ENCODE assay signal across 20 mouse cellular contexts in genomic region chr6:113062253-113062652, GRCm38 (mm10). TPM values are rescaled to one million over a fixed set of nuclear protein-coding genes. Genes with fewer than 3 reads are reported as not detected.
DNase-seq lines count a peak whose midpoint lies in the region; ATAC-seq and TF ChIP-seq lines count a peak whose summit lies in the region.
"Had no signal": no experiment of that assay in that cellular context is flagged by ENCODE, and none has a peak within 500 bp of the region (broad histone marks: within the 10 kb centered on the region; RNA-seq: fewer than 3 reads in every experiment).

No protein-coding gene starts in this region.

- DNase-seq in adrenal gland, postnatal 14 days: peak; percentile 48
- no peak for DNase-seq in adrenal gland, postnatal 4 days (ENCODE audit: low spot score in 2 of 2)
- no peak for DNase-seq in layer of hippocampus, adult 2 months (ENCODE audit: low spot score in 2 of 2)
- DNase-seq in layer of hippocampus, postnatal 36 days: no peak
- peak; percentile 95 for DNase-seq in fat pad, adult 2 months (ENCODE audit: extremely low read depth, low read depth, low spot score)
- DNase-seq in lung, postnatal 14 days: peak; percentile 24
- no peak for DNase-seq in thymus, postnatal 0 days (ENCODE audit: low spot score)
- DNase-seq: B cell, adult 2 months; cerebellum, postnatal 14 days; gastrocnemius, postnatal 36 days; heart, postnatal 4 days; layer of hippocampus, adult 9-11 months; lung, embryonic 14.5 days; right cerebral cortex, postnatal 14 days had no signal

- H3K4me1 ChIP-seq in midbrain, embryonic 13.5 days (replicated peaks): peaks cover 4% of the 10 kb centered on the region; the same call in 1 of the 2 replicates
- H3K4me1 ChIP-seq: embryonic facial prominence, embryonic 12.5 days had no signal

- no peak overlapping the region for H3K4me2 ChIP-seq in midbrain, embryonic 13.5 days (replicated peaks)
- H3K4me2 ChIP-seq: embryonic facial prominence, embryonic 12.5 days; heart, embryonic 12.5 days; lung, embryonic 14.5 days had no signal

- ATAC-seq in midbrain, embryonic 13.5 days: no peak
- ATAC-seq: inflammation-experienced regulatory T-cells, adult 6 months had no signal

- peak overlapping the region; percentile 21; the same call in 1 of the 2 replicates for H3K27ac ChIP-seq in layer of hippocampus, adult 2 months
- no peak overlapping the region for H3K27ac ChIP-seq in midbrain, embryonic 13.5 days
- H3K27ac ChIP-seq: embryonic facial prominence, embryonic 12.5 days; midbrain, embryonic 10.5 days had no signal

- no peak overlapping the region for H3K9ac ChIP-seq in midbrain, embryonic 13.5 days (replicated peaks)
- H3K9ac ChIP-seq: embryonic facial prominence, embryonic 12.5 days; heart, embryonic 12.5 days; lung, embryonic 14.5 days had no signal

- WGBS in midbrain, embryonic 13.5 days: 37% methylated on average over 3 of the region's 3 CpGs

- no peaks in the 10 kb centered on the region for H3K9me3 ChIP-seq in midbrain, embryonic 13.5 days
- H3K9me3 ChIP-seq: embryonic facial prominence, embryonic 12.5 days; heart, embryonic 12.5 days; midbrain, embryonic 10.5 days had no signal

- H3K27me3 ChIP-seq in midbrain, embryonic 13.5 days: no peaks in the 10 kb centered on the region
- H3K27me3 ChIP-seq: embryonic facial prominence, embryonic 12.5 days; heart, embryonic 12.5 days had no signal

- H3K4me3 ChIP-seq in layer of hippocampus, adult 2 months: no peak overlapping the region
- no peak overlapping the region for H3K4me3 ChIP-seq in midbrain, embryonic 13.5 days (replicated peaks)
- H3K4me3 ChIP-seq: embryonic facial prominence, embryonic 12.5 days; heart, embryonic 12.5 days; midbrain, embryonic 10.5 days; myocyte had no signal

- H3K36me3 ChIP-seq in midbrain, embryonic 13.5 days: peaks cover 80% of the 10 kb centered on the region

- TF ChIP-seq CTCF in layer of hippocampus, adult 2 months (conservative IDR thresholded peaks at IDR 0.05): no peak

RNA-seq across cellular contexts. Expression of gene Setd5, which starts 14.9 kb away (rescaled TPM):
- total RNA-seq in adrenal gland, postnatal 14 days (2021): 104 and 113 TPM in 2 replicates
- 100 to 1,000 TPM; 148 to 151 TPM for total RNA-seq in adrenal gland, postnatal 4 days (2021)
- total RNA-seq in layer of hippocampus, adult 2 months (2021): 100 to 1,000 TPM; 110 to 113 TPM
- 100 to 1,000 TPM; 103 to 117 TPM for total RNA-seq in layer of hippocampus, postnatal 36 days (2021)
- 36.5 and 45.2 TPM in 2 replicates for polyA plus RNA-seq in thymus, postnatal 0 days (2015; fragmentation: Nextera tagmentation; extraction: Ambion mirVana)
- 56.6 and 58.5 TPM in 2 replicates for polyA plus RNA-seq in midbrain, embryonic 13.5 days (2015; fragmentation: Nextera tagmentation; extraction: Ambion mirVana)

RNA-seq across cellular contexts. Expression of gene Thumpd3, which starts 16.2 kb away (rescaled TPM):
- 35.2 and 36.2 TPM in 2 replicates for total RNA-seq in adrenal gland, postnatal 14 days (2021)
- 10 to 100 TPM; 39.6 to 43.4 TPM for total RNA-seq in adrenal gland, postnatal 4 days (2021)
- 10 to 100 TPM; 38.2 to 40.6 TPM for total RNA-seq in layer of hippocampus, adult 2 months (2021)
- 10 to 100 TPM; 33.1 to 42.0 TPM for total RNA-seq in layer of hippocampus, postnatal 36 days (2021)
- 67.9 and 68.5 TPM in 2 replicates for polyA plus RNA-seq in thymus, postnatal 0 days (2015; fragmentation: Nextera tagmentation; extraction: Ambion mirVana)
- 57.0 and 59.0 TPM in 2 replicates for polyA plus RNA-seq in midbrain, embryonic 13.5 days (2015; fragmentation: Nextera tagmentation; extraction: Ambion mirVana)

Comparison
In these comparisons a context has a peak if more than half of its experiments do, and no peak if none do; other contexts are left out.
1. DNase-seq: peak in adrenal gland, postnatal 14 days (single experiment), fat pad, adult 2 months (single experiment) and lung, postnatal 14 days (single experiment); none in adrenal gland, postnatal 4 days (0 of 2), layer of hippocampus, adult 2 months (0 of 2), layer of hippocampus, postnatal 36 days (0 of 2) and thymus, postnatal 0 days (single experiment).